Mouse (Mus musculus) testis, adult 2 months (tissue): ENCODE results near the gene Vmn1r3. TPM values are rescaled to one million over a fixed set of nuclear protein-coding genes. Genes with fewer than 3 reads are reported as not detected.
A peak's percentile ranks its signal among the peaks of the same experiment; 100 is the strongest.
"Not testable (repeated sequence)": the region's sequence is repeated elsewhere in the genome, so short reads cannot be mapped to it uniquely, and the experiment has no call there.

Experiments used
- H3K27ac ChIP-seq: fragments of 200-500 bp; 2 replicates; pipeline ENCODE4 v1.5.1; 2012; ENCODE audit warnings: low read depth, low read length; ENCODE audit not compliant: control insufficient read depth, insufficient read depth
- H3K27me3 ChIP-seq: fragments of 200-500 bp; 2 replicates; pipeline ENCODE4 v1.6.1; 2012; ENCODE audit warnings: mild to moderate bottlenecking, low read length, moderate library complexity; ENCODE audit not compliant: control insufficient read depth, insufficient read depth
- H3K36me3 ChIP-seq: fragments of 200-500 bp; 2 replicates; pipeline ENCODE4 v1.6.1; 2012; ENCODE audit warnings: mild to moderate bottlenecking, low read length; ENCODE audit not compliant: control insufficient read depth, insufficient read depth
- H3K4me1 ChIP-seq: fragments of 200-500 bp; 2 replicates; pipeline ENCODE4 v1.6.1; 2012; ENCODE audit warnings: low read length; ENCODE audit not compliant: control insufficient read depth, insufficient read depth
- H3K4me3 ChIP-seq: fragments of 200-500 bp; 2 replicates; pipeline ENCODE4 v1.5.1; 2012; ENCODE audit warnings: low read depth, mild to moderate bottlenecking, low read length, moderate library complexity, mixed read lengths; ENCODE audit not compliant: control insufficient read depth
- CTCF ChIP-seq: fragments of 200-500 bp; IDR thresholded peaks from 2 replicates; pipeline ENCODE4 v1.5.1; 2012; ENCODE audit warnings: low read depth, mild to moderate bottlenecking, inconsistent platforms, low read length, moderate library complexity; ENCODE audit not compliant: control insufficient read depth, insufficient read depth, insufficient replicate concordance
- POLR2A ChIP-seq: fragments of 200-500 bp; IDR thresholded peaks from 2 replicates; pipeline ENCODE4 v1.6.1; 2012; ENCODE audit warnings: low read depth, mild to moderate bottlenecking, inconsistent platforms, low read length, moderate library complexity; ENCODE audit not compliant: control insufficient read depth
- polyA plus RNA-seq: library from polyadenylated mRNA; depleted of rRNA; stranded (reverse); fragments of >200 nt; gene quantifications from 2 replicates; pipeline ENCODE4 v1.2.3, GENCODE M21; 2012; rRNA removed

Vmn1r3 gene
- polyA plus RNA-seq: not detected in 2 replicates

DNA sequence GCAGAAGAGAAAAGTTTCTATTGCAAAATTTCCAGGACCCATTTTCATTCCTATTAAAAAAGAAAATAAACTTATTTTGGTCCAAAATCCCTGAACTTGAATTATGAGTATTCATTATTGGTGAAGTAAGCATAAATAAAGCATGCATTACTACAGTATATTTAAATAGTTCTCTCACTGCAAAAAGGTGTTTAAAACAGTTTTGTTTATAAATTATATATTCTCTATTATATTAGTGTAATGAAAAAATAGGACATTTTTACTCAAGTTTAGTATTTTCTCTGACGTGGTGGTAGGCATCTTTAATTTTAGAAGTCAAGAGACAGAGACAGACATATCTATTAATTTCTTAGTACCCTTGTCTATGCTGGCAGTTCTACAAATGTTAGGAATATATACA is at the start of gene Vmn1r3:
Gene Vmn1r3 (minus strand): TSS at position 101 of the 400 bp plus-strand sequence.
- H3K27ac ChIP-seq, H3K4me1 ChIP-seq, H3K27me3 ChIP-seq, H3K4me3 ChIP-seq, H3K36me3 ChIP-seq: not testable (repeated sequence)

DNA sequence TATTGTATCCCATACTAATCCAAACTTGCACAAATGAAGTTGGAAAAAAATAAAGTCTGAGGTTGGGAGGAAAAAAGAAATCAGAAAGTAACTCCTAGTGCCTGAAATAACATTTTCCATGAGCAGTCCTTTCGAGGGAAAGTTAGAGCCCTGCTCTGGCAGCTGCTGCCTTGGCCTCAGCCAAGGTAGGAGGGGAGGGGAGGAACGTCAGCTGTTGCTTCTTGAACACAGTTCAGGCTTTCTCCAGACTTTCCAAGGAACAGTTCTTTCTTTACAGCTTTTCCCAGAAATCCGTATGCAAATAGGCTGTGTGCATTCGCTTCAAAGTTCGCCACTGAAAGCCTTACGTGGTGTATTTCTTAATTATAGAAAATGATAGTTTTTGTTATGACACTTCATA is 46.9 kb upstream of the Vmn1r3 start:
- Histone ChIP-seq H3K4me1 (peaks cover 2% of the 10 kb centered on the region; the same call in 1 of the 2 replicates), H3K27ac (no peak overlapping the region), H3K27me3 (no peaks in the 10 kb centered on the region), H3K36me3 (no peaks in the 10 kb centered on the region), H3K4me3 (no peak overlapping the region)
- TF ChIP-seq CTCF (no peak), POLR2A (no peak)

DNA sequence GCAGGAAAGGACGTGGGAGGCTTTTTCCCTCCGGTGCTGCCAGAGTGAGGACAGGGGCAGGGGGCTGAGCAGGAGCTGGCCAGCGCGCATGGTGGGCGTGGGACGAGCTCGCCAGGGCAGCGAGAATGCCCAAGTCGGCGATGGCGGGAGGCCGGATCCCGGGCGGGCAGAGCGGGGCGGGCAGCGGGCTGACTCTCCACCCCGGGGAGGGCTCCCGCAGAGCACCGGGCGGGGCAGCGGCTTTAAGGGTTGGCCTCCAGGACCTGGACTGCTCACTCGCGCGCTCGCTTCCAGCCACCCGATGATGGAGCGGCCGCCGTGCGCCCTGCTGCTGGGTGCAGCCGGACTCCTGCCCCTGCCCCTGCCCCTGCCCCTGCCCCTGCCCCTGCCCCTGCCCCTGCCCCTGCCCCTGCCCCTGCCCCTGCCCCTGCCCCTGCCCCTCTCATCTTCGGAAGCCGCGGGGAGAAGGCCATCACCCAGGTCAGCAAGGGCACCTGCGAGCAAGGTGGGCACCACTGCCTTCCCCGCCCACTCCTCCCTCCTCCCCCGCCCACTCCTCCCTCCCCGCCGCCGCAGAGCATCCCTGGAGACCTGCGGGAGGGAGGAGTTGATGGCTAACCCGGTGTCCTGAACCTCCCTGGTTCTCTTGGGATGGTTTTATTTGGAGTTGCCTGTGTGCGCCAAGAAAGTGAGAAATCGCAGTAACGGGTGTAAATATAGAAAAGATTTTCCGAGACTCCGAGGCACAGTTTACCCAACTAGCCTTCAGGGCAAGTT is 45.9 kb upstream of the Vmn1r3 start:
- H3K27me3 ChIP-seq: no peaks in the 10 kb centered on the region
- no peaks in the 10 kb centered on the region for H3K36me3 ChIP-seq
- TF ChIP-seq CTCF: no peak
- no peak for TF ChIP-seq POLR2A
- H3K4me3 ChIP-seq: peak overlapping the region; percentile 44
- peaks cover 2% of the 10 kb centered on the region; the same call in 1 of the 2 replicates for H3K4me1 ChIP-seq
- no peak overlapping the region for H3K27ac ChIP-seq

DNA sequence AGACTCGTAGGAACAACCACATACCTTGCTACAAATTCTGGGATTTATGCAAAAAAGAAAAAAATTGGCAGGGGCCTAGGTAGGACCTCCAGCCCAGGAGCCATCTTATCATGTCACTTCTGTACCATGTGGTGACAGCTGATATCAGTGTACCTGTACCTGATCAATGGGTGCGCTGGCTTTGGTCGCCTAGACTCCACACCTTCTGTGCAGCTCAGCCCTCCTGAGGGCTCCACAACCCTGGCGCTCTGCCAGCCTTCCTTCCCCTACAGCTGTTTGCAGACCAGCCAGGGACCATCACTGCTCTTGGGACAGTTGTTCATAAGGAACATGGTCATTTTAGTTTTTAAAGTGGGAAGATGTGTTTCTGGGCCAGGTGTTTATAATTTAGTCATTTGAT is 44.4 kb upstream of the Vmn1r3 start:
- no peak for TF ChIP-seq POLR2A
- TF ChIP-seq CTCF: no peak
- Histone ChIP-seq H3K27ac (no peak overlapping the region), H3K4me3 (no peak overlapping the region), H3K4me1 (peaks cover 2% of the 10 kb centered on the region; the same call in 1 of the 2 replicates), H3K27me3 (no peaks in the 10 kb centered on the region), H3K36me3 (no peaks in the 10 kb centered on the region)

DNA sequence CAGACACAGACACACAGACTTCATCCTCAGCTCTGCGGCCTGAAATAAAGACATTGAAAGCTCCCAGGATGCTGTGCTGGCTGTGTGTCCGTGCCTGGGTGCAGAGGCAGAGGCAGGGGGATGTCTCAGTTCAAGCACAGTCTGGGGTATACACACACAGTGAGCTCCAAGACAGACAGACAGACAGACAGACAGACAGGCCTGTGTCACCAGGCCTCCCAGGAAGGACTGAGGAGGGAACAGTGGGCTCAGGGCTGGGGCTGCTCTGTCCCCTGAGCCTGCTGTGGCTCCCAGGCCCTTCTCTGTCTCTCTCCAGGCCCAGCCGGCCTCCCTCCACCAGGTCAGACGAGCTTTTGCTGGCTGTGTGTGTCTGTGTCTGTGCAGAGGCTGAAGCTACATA is 43.3 kb upstream of the Vmn1r3 start:
- no peaks in the 10 kb centered on the region for H3K27me3 ChIP-seq
- no peak for TF ChIP-seq CTCF
- no peak for TF ChIP-seq POLR2A
- no peaks in the 10 kb centered on the region for H3K36me3 ChIP-seq
- no peak overlapping the region for H3K27ac ChIP-seq
- H3K4me1 ChIP-seq: peaks cover 2% of the 10 kb centered on the region; the same call in 1 of the 2 replicates
- no peak overlapping the region for H3K4me3 ChIP-seq

DNA sequence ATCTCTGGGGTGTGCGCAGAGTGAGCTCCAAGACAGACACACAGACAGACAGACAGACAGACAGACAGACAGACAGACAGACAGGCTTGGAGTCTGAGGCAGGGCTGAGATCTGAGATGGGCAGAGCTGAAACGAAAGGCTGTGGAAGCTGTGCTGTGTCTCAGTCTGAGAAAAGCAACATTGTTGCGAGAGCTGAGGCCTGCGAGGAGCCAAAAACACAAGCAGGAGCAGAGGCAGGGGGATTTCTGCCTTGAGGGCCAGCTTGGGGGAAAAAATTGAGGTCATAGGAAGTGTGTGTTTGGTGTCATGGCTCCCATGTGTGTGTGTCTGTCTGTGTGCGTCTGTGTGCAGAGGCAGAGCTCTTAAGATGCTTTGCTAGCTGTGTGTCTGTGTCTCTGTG is 42.6 kb upstream of the Vmn1r3 start:
- Histone ChIP-seq H3K36me3 (no peaks in the 10 kb centered on the region), H3K4me3 (no peak overlapping the region), H3K4me1 (peaks cover 2% of the 10 kb centered on the region; the same call in 1 of the 2 replicates), H3K27me3 (no peaks in the 10 kb centered on the region), H3K27ac (no peak overlapping the region)
- no peak for TF ChIP-seq CTCF
- no peak for TF ChIP-seq POLR2A

DNA sequence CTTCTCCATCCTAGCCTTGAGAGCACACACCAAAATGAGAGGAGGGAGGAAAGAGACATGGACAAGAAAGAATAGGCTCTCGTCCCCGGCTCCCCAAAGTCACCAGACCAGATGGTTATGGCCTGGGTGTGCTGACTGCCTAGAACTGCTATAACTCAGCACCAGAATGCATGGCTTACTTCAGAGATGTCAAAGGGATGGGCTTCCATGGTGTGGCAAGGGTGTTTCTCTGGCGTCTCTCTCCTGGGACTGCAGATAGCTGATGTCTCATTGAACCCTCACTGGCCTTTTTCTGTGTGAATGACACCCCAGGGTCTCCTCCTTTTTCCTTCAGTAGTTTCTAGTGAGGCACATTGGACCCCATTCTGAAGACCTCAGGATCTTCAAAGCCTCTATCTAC is 41.3 kb upstream of the Vmn1r3 start:
- Histone ChIP-seq H3K27me3 (no peaks in the 10 kb centered on the region), H3K4me1 (peaks cover 2% of the 10 kb centered on the region; the same call in 1 of the 2 replicates), H3K27ac (no peak overlapping the region), H3K36me3 (no peaks in the 10 kb centered on the region), H3K4me3 (no peak overlapping the region)
- TF ChIP-seq CTCF (no peak), POLR2A (no peak)

DNA sequence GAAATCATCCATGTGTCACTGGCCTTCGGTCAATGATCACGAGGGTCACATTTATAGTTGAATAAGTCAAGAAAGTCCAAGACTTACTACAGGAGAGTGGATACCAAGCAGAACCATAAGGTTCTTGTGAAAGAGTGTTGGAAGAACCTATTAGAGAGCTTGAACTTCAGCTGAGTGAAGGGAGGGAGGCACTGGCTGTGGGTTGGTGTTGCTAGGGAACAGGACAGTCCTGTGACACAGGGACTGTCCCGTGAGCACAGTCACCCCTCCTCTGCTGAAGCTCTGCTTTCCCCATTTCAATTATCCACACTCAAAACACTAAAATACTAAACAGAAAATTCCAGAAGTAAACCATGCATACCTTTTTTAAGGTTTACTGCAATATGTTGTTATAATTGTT is 40.3 kb upstream of the Vmn1r3 start:
- not testable (repeated sequence) for H3K4me1 ChIP-seq, H3K36me3 ChIP-seq, H3K27ac ChIP-seq, H3K4me3 ChIP-seq, H3K27me3 ChIP-seq

DNA sequence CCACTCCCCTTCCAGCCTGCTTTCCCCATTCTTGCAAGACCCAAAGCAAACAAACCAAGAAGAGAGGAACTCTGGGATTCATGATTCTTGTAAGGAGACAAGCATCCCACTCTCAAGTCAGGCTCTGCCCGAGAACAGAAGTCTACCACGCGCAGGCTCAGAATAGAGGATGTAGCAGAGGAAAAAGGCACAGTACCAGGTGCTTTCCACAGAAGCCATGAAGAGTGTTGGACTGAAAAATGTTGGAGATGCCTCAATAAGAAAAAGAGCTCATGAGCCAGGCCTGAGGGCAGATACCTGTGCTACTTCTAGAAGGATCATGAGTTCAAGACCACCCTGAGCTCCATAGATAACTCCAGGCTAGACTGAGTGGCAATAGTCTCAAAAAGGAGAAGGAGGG is 39.7 kb upstream of the Vmn1r3 start:
- H3K36me3 ChIP-seq, H3K4me1 ChIP-seq, H3K4me3 ChIP-seq, H3K27ac ChIP-seq, H3K27me3 ChIP-seq: not testable (repeated sequence)

DNA sequence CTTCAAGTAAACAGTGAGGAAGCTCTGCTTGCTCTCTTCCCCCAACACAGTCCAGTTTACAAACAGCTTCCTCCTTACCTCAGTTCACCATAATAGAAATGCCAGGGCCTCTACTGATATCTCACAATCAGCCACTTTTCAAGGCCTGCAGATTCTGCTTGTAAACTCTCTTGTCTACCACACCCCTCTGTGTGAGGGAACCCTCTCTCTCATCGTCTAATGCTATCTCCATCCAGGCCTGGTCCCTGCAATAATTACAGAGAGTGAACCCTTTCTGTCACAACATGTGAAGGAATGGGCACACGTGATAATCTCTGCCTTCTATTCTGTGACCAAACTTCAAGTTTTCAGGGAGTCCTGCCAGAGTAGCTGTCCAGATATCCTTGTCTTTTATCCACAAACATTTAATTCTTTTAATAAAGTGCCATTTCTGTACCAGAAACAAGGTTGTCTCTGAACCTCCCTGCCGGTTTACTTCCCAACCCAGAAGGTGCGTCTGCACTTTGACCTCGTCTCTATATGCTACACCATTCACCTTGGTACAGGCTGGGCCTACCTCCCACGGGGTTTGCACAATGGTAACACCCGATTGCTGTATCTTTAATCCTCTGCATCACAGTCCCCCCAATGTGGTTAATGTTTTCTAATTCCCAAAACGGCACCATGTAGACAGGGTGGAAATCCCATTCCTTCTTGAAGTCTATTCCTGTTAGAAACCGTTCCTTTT is 38.5 kb upstream of the Vmn1r3 start:
- H3K27ac ChIP-seq, H3K27me3 ChIP-seq, H3K4me3 ChIP-seq, H3K4me1 ChIP-seq, H3K36me3 ChIP-seq: not testable (repeated sequence)
